Mouse (Mus musculus): Measurements from ENCODE around the gene Trpv4.

Gene Trpv4

GRCm38 (mm10) chr5:114589454-114589853 lies 68.8 kb downstream of the Trpv4 start:
- DNase-seq (ENCODE audit: low spot score): no peak

- DNase-seq (ENCODE audit: low spot score): no peak
Measured at GRCm38 (mm10) chr5:114589026-114589425, 69.2 kb downstream of the Trpv4 start.

GRCm38 (mm10) chr5:114588416-114588815 lies 69.8 kb downstream of the Trpv4 start:
- no peak for DNase-seq (ENCODE audit: low spot score)

- DNase-seq (ENCODE audit: low spot score): peak; percentile 84
Measured at GRCm38 (mm10) chr5:114587908-114588307, 70.3 kb downstream of the Trpv4 start.

- DNase-seq (ENCODE audit: low spot score): no peak
Measured at GRCm38 (mm10) chr5:114585682-114586081, 72.5 kb downstream of the Trpv4 start.

- no peak for DNase-seq (ENCODE audit: low spot score)
Measured at GRCm38 (mm10) chr5:114584293-114585104, 73.7 kb downstream of the Trpv4 start.

GRCm38 (mm10) chr5:114583490-114584175 lies 74.6 kb downstream of the Trpv4 start:
- no peak for DNase-seq (ENCODE audit: low spot score)

GRCm38 (mm10) chr5:114583046-114583445 lies 75.2 kb downstream of the Trpv4 start:
- DNase-seq (ENCODE audit: low spot score): no peak

- DNase-seq (ENCODE audit: low spot score): no peak
Measured at GRCm38 (mm10) chr5:114581486-114581885, 76.7 kb downstream of the Trpv4 start.

GRCm38 (mm10) chr5:114579714-114580357 lies 78.4 kb downstream of the Trpv4 start:
- no peak for DNase-seq (ENCODE audit: low spot score)

GRCm38 (mm10) chr5:114578361-114578760 lies 79.9 kb downstream of the Trpv4 start:
- DNase-seq (ENCODE audit: low spot score): no peak

- DNase-seq (ENCODE audit: low spot score): no peak
Measured at GRCm38 (mm10) chr5:114575986-114576605, 82.1 kb downstream of the Trpv4 start.

GRCm38 (mm10) chr5:114575530-114575929 lies 82.7 kb downstream of the Trpv4 start:
- peak; percentile 59 for DNase-seq (ENCODE audit: low spot score)

- no peak for DNase-seq (ENCODE audit: low spot score)
Measured at GRCm38 (mm10) chr5:114575010-114575409, 83.2 kb downstream of the Trpv4 start.

GRCm38 (mm10) chr5:114573920-114574628 lies 84.1 kb downstream of the Trpv4 start:
- DNase-seq (ENCODE audit: low spot score): no peak

GRCm38 (mm10) chr5:114572997-114573396 lies 85.2 kb downstream of the Trpv4 start:
- peak; percentile 22 for DNase-seq (ENCODE audit: low spot score)
